Mouse (Mus musculus) gastrocnemius, adult 2 months (tissue): ENCODE data around the gene Wnt8b. TPM values are rescaled to one million over a fixed set of nuclear protein-coding genes. Genes with fewer than 3 reads are reported as not detected.
"Not testable (repeated sequence)": the region's sequence is repeated elsewhere in the genome, so short reads cannot be mapped to it uniquely, and the experiment has no call there.

Source experiments
- DNase-seq: peaks from one replicate; pipeline ENCODE4 v3.0.0; 2022
- H3K27ac ChIP-seq: fragments of 200-600 bp; 2 replicates; pipeline ENCODE4 v1.8.1; 2022; ENCODE audit warnings: mild to moderate bottlenecking
- H3K4me3 ChIP-seq: fragments of 200-600 bp; 2 replicates; pipeline ENCODE4 v1.8.1; 2022; ENCODE audit warnings: mild to moderate bottlenecking, moderate library complexity
- CTCF ChIP-seq: fragments of 200-600 bp; IDR thresholded peaks from 2 replicates; pipeline ENCODE4 v1.8.1; 2022; ENCODE audit warnings: antibody characterized with exemption, mild to moderate bottlenecking, moderate library complexity
- intact Hi-C: fragments of 180-260 bp; cut with DNase I; formaldehyde crosslinking; loops from one replicate; pipeline ENCODE4 v1.15.1; 2025
- long read RNA-seq, 2 experiments: library from polyadenylated mRNA; stranded (forward); transcript quantifications; one replicate each; pipeline ENCODE4 v2.0.0; 2021
- total RNA-seq, 2 experiments: library from RNA; stranded (reverse); gene quantifications; 2 replicates each; pipeline ENCODE4 v1.2.3; 2021

Wnt8b gene
- not detected for total RNA-seq
- long read RNA-seq, experiment 1: 0 reads
- long read RNA-seq, experiment 2: 0 reads

DNA sequence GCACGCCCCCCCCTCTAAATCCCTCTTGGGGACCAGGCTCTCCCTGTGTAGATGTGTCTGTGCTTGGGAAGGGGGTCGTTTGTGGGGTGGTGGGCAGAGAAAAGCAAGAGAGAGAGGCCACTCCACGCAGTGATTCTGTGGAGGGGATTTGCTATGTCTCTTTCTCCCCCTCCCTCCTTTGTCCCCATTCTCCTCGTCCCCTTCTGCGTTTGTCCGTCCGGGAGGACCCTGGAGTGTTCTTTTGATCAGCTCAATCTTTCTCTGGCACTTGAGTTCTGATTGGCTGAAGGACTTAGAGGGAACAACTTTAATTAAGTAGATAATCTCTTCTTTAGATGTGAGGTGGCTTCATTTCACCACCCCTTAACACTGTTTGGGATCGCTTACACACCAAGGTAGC is at the start of gene Wnt8b:
Gene Wnt8b (plus strand): TSS at position 345 of the 400 bp plus-strand sequence.
- no peak for TF ChIP-seq CTCF
- no peak within 1 kb of the TSS for H3K4me3 ChIP-seq
- no peak for DNase-seq
- H3K27ac ChIP-seq: no peak within 1 kb of the TSS
- intact Hi-C loops: no loop called here

DNA sequence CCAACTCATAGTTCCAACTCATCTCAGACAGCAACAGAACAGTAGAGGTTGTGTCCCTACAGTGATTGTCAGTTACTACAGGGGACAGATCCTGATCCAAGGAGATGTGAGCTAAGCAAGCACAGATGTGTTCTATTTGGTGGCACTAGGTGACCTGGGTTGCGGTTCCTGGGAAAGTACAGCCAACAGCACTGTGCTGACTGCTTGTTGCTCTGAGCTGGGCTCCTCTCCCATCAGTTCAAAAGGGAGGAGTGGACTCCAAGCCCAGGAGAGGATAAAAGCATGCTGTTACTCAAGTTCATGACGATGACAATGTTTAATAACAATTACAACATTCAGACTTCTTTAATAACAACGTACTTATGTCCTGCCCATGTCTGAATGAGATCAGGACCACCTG is 47.5 kb upstream of the Wnt8b start:
- no peak for DNase-seq
- intact Hi-C loops: no loop called here
- no peak overlapping the region for H3K4me3 ChIP-seq
- H3K27ac ChIP-seq: no peak overlapping the region
- TF ChIP-seq CTCF: no peak

DNA sequence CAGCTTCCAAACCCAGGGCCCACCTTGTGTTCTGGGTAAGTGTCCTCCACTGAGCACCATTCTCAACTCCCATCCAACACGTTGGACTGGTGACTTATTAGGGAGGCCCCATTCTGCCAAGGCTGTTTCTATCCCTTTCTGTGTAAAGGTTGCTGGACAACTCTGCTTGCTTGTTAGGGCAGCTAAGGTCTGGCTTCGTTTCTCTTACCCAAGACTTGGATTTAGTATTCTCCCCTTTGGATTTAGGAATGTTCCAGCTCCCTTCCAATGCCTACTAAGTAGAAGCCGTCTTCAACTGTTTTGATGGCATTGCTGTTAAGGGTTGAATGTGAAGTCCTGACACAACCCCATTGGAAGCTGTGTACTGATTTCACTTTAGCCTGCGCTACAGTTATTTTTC is 45.3 kb upstream of the Wnt8b start:
- no peak for DNase-seq
- H3K27ac ChIP-seq: no peak overlapping the region
- no peak for TF ChIP-seq CTCF
- H3K4me3 ChIP-seq: no peak overlapping the region
- intact Hi-C loops: no loop called here

DNA sequence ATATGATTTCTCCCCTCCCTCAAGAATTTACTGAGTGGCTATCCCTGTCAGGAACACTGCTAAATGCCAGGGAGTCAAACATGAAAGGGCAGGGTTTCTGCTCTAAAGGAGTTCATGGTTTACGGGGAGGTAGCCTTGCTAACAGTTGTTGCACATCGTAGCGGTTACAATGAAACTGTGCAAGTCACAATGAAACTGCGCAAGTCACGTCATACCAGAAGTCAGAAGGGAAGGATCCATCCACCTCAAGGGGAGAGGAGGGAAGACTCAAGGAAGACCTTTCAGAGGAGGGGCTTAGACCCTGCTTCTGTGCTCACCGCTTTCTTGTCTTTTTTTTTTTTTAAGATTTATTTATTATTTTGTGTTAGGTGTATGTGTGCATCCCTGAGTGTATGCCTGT is 38.4 kb upstream of the Wnt8b start:
- TF ChIP-seq CTCF: no peak
- H3K27ac ChIP-seq: peak overlapping the region; percentile 53; the same call in 1 of the 2 replicates
- no peak for DNase-seq
- intact Hi-C loops: no loop called here
- no peak overlapping the region for H3K4me3 ChIP-seq

DNA sequence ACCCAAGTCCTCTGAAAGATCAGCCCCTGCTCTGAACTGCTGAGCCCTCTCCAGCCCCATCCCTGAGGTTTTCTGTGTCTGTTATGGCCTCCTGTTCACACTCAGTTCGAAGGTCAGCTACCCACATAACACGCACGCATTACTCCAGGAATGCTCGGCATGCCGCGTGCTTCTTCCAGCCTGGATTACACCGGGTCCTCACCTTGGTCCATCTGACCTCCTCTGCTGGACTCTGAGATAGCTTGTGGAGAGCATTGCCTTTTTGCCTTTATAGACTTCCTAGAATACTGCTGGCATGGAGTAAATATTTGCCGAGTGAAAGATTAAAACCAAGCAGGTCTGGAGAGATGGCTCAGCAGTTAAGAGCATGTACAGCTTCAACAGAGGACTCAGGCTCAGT is 37.9 kb upstream of the Wnt8b start:
- DNase-seq: no peak
- Histone ChIP-seq H3K4me3 (no peak overlapping the region), H3K27ac (0 out of 2 replicates have a peak overlapping the region, but pooled peaks have one; percentile 53)
- TF ChIP-seq CTCF: no peak
- intact Hi-C loops: no loop called here

DNA sequence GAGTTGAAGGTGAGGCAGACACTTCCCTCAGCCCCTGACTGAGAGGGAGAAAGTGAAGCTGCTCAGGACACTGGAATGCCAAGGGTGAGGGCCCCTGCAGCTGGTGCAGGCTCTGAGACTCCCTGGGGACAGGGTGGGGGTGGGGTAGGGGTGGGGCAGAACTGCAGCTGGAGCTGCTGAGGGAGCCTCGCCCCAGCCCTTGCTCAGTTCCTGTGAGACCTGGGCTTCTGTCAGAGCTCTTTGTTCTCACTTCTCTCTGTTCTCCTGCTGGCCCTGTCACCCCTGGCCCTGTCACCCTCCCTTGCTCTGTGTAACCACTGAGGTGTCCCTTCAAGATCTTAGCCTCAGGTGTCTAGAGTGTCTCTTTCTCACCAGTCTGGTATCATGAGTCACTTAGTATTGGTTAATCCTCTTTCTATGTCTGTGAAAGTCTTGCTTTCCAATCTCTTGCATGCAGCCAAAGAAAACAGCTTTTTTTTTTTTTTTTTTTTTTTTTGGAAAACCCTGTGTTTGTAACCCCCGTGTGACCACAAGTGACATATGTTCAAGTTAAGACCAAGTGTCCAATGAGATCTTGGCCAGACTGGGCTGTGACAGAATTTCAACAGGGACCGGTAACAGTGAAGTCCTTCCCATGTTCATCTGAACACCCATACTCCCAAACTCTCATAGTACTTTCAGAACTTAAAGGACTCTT is 35.8 kb upstream of the Wnt8b start:
- no peak overlapping the region for H3K4me3 ChIP-seq
- intact Hi-C loops: no loop called here
- DNase-seq: no peak
- H3K27ac ChIP-seq: peak overlapping the region; percentile 87
- TF ChIP-seq CTCF: no peak

DNA sequence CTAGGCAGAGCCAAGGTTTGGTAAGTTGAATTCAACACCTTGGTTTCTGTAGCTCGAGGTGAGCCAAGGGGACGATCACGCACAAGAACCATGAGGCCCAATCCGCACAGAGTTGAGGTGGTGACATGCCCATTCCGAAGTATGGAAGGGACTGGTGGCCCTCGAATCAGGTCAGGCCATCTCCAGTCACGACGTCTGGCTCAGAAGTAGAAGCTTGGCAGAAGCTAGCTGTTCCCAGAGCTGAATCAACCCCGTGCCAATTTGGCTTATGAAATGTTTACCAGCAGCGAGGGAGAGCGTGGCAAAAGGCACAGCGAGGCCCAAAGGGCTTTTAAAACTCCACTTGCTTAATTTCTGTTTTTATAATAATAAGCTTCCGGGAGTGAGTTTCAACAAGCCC is 34.6 kb upstream of the Wnt8b start:
- no peak for TF ChIP-seq CTCF
- Histone ChIP-seq H3K4me3 (no peak overlapping the region), H3K27ac (peak overlapping the region; percentile 87)
- DNase-seq: peak; percentile 83
- intact Hi-C loops: no loop called here

DNA sequence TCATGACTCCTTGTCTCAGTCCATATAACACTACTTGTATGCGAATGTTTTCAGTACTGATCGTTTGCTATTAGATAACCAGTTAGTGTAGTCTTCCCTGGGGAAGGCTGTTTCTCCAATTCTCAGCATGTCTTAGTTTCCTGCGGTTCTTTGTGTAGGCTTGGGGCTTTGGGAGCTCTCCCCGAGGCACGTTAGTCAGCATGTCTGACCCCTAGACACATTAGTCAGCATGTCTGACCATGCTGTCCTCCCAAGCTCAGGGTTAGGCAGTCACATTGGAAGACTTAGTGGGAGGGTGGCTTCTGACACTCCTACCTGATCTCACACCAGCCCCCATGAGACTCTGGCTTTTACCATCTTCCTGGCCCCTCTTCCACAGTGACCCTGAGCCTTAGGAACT is 32.8 kb upstream of the Wnt8b start:
- DNase-seq: no peak
- no peak for TF ChIP-seq CTCF
- Histone ChIP-seq H3K4me3 (no peak overlapping the region), H3K27ac (peak overlapping the region; percentile 87)
- intact Hi-C loops: no loop called here

DNA sequence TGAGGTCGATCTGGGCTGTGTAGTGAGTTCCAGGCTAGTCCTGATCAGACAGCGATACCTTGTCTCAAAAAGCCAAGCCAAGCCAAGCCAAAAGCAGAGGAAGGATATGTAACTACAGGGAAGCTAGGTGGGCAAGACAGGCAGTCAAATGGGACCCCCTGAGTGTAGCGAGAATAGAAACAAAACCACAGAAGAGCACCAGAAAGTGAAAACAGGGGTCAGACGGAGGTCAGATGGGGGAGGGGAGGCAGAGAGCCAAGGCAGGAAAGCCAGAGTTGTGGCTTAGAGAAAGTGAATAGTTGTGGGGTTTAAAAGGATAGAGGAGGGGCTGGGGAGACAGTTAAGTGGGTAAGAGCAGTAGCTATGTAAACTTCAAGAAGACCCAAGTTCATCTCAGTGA is 31.8 kb upstream of the Wnt8b start:
- H3K27ac ChIP-seq: no peak overlapping the region
- intact Hi-C loops: no loop called here
- DNase-seq: no peak
- no peak overlapping the region for H3K4me3 ChIP-seq
- TF ChIP-seq CTCF: no peak

DNA sequence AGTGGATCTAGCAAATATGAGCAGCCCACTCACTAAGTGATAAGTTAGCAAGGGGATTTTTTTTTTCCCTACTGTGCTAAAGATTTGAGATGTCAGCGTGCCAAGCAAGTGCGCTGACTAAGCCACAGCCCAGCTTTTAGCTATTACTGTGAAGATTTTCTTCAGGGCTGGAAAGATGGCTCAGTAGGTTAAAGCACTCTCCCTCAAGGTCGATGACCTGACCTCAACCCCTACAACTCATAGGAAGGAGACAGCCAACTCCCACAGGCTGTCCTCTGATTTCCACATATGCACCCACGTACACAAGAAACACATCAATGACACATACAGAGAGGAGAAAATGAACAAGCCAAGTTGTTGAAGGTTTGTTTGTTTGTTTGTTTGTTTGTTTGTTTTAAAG is 31.1 kb upstream of the Wnt8b start:
- no peak overlapping the region for H3K27ac ChIP-seq
- no peak for TF ChIP-seq CTCF
- DNase-seq: no peak
- intact Hi-C loops: no loop called here
- H3K4me3 ChIP-seq: no peak overlapping the region

DNA sequence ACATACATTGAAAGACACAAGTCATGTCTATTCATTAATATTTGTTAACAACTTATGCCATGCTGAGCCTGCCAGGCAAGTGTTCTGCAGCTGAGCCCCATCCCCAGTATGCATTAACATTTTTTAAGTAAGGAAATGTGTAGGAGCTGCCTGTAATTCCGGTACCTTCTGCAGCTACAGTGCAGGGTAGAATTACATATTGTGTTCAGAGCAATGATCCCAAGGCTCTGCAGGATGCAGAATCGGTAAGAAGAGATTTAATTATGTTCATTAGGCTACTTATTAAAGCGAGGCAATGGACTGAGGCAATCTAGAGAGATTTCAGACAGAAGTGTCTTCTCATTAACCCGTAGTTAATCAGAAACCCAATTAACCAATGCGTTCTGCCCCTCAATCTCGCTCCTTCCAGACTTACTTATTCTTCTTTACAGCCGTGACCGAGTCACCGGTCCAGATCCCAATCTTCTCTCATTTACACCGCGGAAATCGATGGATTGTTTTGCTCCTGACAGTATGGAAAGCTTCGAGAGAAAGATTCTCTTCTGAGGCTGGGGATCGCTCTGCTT is 27.2 kb upstream of the Wnt8b start:
- H3K4me3 ChIP-seq, H3K27ac ChIP-seq, intact Hi-C loops, DNase-seq: not testable (repeated sequence)

DNA sequence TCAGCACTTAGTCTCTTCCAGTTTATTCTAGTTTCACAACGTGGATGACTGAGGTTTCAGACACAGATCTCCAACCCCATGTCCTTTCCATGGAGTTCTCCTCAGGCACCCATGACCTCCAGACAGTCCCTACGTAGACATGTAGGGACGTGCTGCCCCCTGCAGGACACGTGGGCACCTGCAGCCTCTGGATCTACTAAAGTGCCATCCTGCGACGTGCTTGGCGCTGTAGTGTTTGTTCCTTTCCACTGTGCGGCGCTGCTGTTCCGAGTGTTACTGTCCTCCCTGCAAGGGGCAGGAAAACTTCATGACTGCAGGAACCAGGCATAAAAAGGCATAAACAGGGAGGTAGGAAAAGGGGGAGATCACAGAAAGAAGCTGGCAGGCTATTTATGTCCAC is 19.1 kb upstream of the Wnt8b start:
- TF ChIP-seq CTCF: peak; percentile 100

DNA sequence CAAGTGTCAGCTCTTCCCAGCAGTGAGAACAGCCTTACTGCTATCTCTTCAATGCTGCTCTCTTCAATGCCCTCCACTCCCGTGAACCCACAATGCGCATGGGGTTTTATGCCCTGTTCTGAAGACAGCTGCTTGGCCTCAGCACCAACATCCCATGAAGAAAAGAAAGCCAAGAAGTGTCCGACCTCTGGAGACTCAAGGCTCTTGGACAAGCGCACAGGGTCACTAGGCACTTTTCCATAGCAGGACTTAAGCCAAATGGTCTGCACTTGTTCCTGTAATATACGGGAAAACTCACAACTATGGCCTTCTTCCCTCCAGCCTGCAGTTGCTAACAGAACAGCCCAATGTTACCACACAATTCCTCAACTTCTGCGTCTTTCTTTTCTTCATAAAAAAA is 18.0 kb upstream of the Wnt8b start:
- no peak for DNase-seq
- Histone ChIP-seq H3K4me3 (no peak overlapping the region), H3K27ac (no peak overlapping the region)
- TF ChIP-seq CTCF: no peak
- intact Hi-C loops: loop anchor here (2.0 to 5.0 kb wide), 2 partner anchors 67 to 100 kb away; no protein-coding TSS in a partner anchor

More for the DNA sequence above, 19.1 kb upstream of the Wnt8b start:
- peak; percentile 92 for DNase-seq
- Histone ChIP-seq H3K27ac (no peak overlapping the region), H3K4me3 (no peak overlapping the region)
- intact Hi-C loops: loop anchor here (2.0 kb wide), 1 partner anchor 99 kb away; no protein-coding TSS in a partner anchor

DNA sequence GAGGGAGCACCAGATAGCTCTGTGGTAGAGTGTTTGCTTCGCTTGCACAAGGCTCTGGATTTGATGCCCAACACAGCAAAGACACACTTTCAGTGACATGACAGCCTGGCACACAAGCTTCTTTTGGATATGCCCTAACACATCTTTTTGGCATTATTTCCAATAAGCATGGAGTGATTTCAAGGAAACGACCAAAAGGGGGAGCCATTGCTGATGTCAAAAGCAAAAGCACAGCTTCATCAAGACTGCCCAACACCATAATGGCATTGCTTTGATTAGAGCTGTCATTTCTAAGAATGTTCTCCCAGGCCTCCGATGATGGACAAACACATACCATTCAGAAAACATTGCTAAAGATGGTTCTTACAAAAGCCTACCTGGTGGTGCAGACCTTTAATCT is 16.7 kb upstream of the Wnt8b start:
- TF ChIP-seq CTCF: peak; percentile 25; the same call in 1 of the 2 replicates
- no peak overlapping the region for H3K4me3 ChIP-seq
- intact Hi-C loops: loop anchor here (5.0 kb wide), 1 partner anchor 66 kb away; no protein-coding TSS in a partner anchor
- H3K27ac ChIP-seq: no peak overlapping the region
- DNase-seq: no peak
